21 mouse cellular contexts compared by ENCODE assay signal in genomic region chr5:92395764-92396163, GRCm38 (mm10). TPM values are rescaled to one million over a fixed set of nuclear protein-coding genes. Genes with fewer than 3 reads are reported as not detected.
A peak's percentile ranks its signal among the peaks of the same experiment; 100 is the strongest.
DNase-seq lines count a peak whose midpoint lies in the region; ATAC-seq and TF ChIP-seq lines count a peak whose summit lies in the region.
"Had no signal": no experiment of that assay in that cellular context is flagged by ENCODE, and none has a peak within 500 bp of the region (broad histone marks: within the 10 kb centered on the region; RNA-seq: fewer than 3 reads in every experiment).

No protein-coding gene starts in this region.

- peak; percentile 4; the same call in 1 of the 2 replicates for ATAC-seq in liver, embryonic 12.5 days
- ATAC-seq in liver, embryonic 14.5 days (ENCODE audit: insufficient read depth): peak; percentile 11; the same call in 1 of the 2 replicates
- ATAC-seq: forebrain, embryonic 14.5 days; inflammation-experienced regulatory T-cells, adult 6 months had no signal

- intact Hi-C loops in gastrocnemius, adult 2 months (cut with DNase I): loop anchor here (5.0 kb wide), 1 partner anchor 83 kb away; the partner anchor contains the start of gene Sdad1
- intact Hi-C loops in gastrocnemius, postnatal 14 days (cut with DNase I; ENCODE audit: low total_unique reads): loop anchor here (5.0 kb wide), 1 partner anchor 83 kb away; the partner anchor contains the start of gene Sdad1

- TF ChIP-seq EP300 in liver, embryonic 14.5 days (IDR thresholded peaks at IDR 0.05; ENCODE audit: low read depth): no peak

- no peaks in the 10 kb centered on the region for H3K9me3 ChIP-seq in liver, embryonic 12.5 days (replicated peaks)
- H3K9me3 ChIP-seq in liver, embryonic 14.5 days (ENCODE audit: control insufficient read depth, low read length): no peaks in the 10 kb centered on the region
- H3K9me3 ChIP-seq: embryonic facial prominence, embryonic 15.5 days; forebrain, embryonic 10.5 days; hindbrain, embryonic 12.5 days had no signal

- H3K27me3 ChIP-seq in liver, embryonic 12.5 days (replicated peaks): peaks cover 34% of the 10 kb centered on the region
- H3K27me3 ChIP-seq in liver, embryonic 14.5 days (ENCODE audit: control insufficient read depth, insufficient read depth, low read length): peaks cover 18% of the 10 kb centered on the region

- no peak overlapping the region for H3K9ac ChIP-seq in liver, embryonic 12.5 days
- no peak overlapping the region for H3K9ac ChIP-seq in liver, embryonic 14.5 days (replicated peaks)
- H3K9ac ChIP-seq: embryonic facial prominence, embryonic 15.5 days; hindbrain, embryonic 12.5 days had no signal

- peaks cover 62% of the 10 kb centered on the region for H3K4me1 ChIP-seq in liver, embryonic 12.5 days
- peaks cover 25 to 40% of the 10 kb centered on the region in 2 experiments for H3K4me1 ChIP-seq in liver, embryonic 14.5 days (replicated peaks; ENCODE audit: control insufficient read depth in 2 of 2, insufficient read depth in 2 of 2, low read length in 1 of 2)
- H3K4me1 ChIP-seq: embryonic facial prominence, embryonic 15.5 days; hindbrain, embryonic 12.5 days had no signal

- no peaks in the 10 kb centered on the region for H3K36me3 ChIP-seq in liver, embryonic 12.5 days
- H3K36me3 ChIP-seq in liver, embryonic 14.5 days (replicated peaks; ENCODE audit: control insufficient read depth, insufficient read depth, low read depth): no peaks in the 10 kb centered on the region
- H3K36me3 ChIP-seq: embryonic facial prominence, embryonic 15.5 days; forebrain, embryonic 10.5 days; hindbrain, embryonic 12.5 days had no signal

- TF ChIP-seq CTCF in gastrocnemius, adult 2 months (IDR thresholded peaks at IDR 0.05): no peak
- no peak for TF ChIP-seq CTCF in liver, embryonic 14.5 days (IDR thresholded peaks at IDR 0.05; ENCODE audit: low read depth)

- H3K27ac ChIP-seq in gastrocnemius, adult 2 months: peak overlapping the region; percentile 38
- peak overlapping the region; percentile 75 for H3K27ac ChIP-seq in liver, embryonic 12.5 days
- H3K27ac ChIP-seq in liver, embryonic 14.5 days: peak overlapping the region; percentile 63
- H3K27ac ChIP-seq: embryonic facial prominence, embryonic 15.5 days; forebrain, embryonic 10.5 days; hindbrain, embryonic 12.5 days had no signal

- WGBS in liver, embryonic 12.5 days (ENCODE audit: insufficient replicate concordance): 32% methylated on average over 3 of the region's 3 CpGs
- WGBS in liver, embryonic 14.5 days (ENCODE audit: insufficient replicate concordance): 28% methylated on average over 3 of the region's 3 CpGs

- no peak for DNase-seq in gastrocnemius, adult 2 months
- no peak for DNase-seq in gastrocnemius, postnatal 14 days
- DNase-seq in liver: no peak
- no peak for DNase-seq in liver, embryonic 14.5 days (ENCODE audit: low read depth in 3 of 3, low spot score in 3 of 3)
- DNase-seq in embryo, embryonic 10 days (ENCODE audit: low spot score): no peak
- no peak for DNase-seq in B cell, adult 2 months
- DNase-seq: adrenal gland, adult 8-10 months; adrenal gland, postnatal 36 days; cerebellum, adult 2 months; cerebellum, postnatal 10 days; embryo, embryonic 11 days; heart, adult 18-20 months; heart, postnatal 4 days had no signal

- H3K4me3 ChIP-seq in gastrocnemius, adult 2 months: no peak overlapping the region
- no peak overlapping the region for H3K4me3 ChIP-seq in liver, embryonic 12.5 days
- H3K4me3 ChIP-seq in liver, embryonic 14.5 days (ENCODE audit: insufficient read depth in 1 of 2, low read depth in 2 of 2, low read length in 2 of 2): no peak overlapping the region
- H3K4me3 ChIP-seq: embryonic facial prominence, embryonic 15.5 days; forebrain, embryonic 10.5 days; hindbrain, embryonic 12.5 days had no signal

- peak overlapping the region; percentile 34 for H3K4me2 ChIP-seq in liver, embryonic 12.5 days
- H3K4me2 ChIP-seq in liver, embryonic 14.5 days (ENCODE audit: low read depth): peak overlapping the region; percentile 33
- H3K4me2 ChIP-seq: embryonic facial prominence, embryonic 15.5 days; heart, embryonic 11.5 days; hindbrain, embryonic 12.5 days had no signal

RNA-seq across cellular contexts. Expression of gene Nup54, which starts 39.3 kb away (rescaled TPM):
- total RNA-seq in gastrocnemius, adult 2 months (2021): 10 to 100 TPM in 1 of 2 experiments, 1 to 10 TPM in 1; 8.9 to 12.5 TPM
- 1 to 10 TPM; 8.9 to 9.9 TPM for total RNA-seq in gastrocnemius, postnatal 14 days (2021)
- 49.0 and 49.2 TPM in 2 replicates for polyA plus RNA-seq in liver, embryonic 12.5 days (2016; fragmentation: Nextera tagmentation; extraction: Ambion mirVana)
- polyA plus RNA-seq in liver, embryonic 14.5 days (2012; rRNA removed): 14.5 and 20.7 TPM in 2 replicates
- 26.6 and 31.9 TPM in 2 replicates for polyA plus RNA-seq in liver, embryonic 14.5 days (2014; fragmentation: Nextera tagmentation; extraction: Ambion mirVana)

RNA-seq across cellular contexts. Expression of gene Cxcl10, which starts 47.1 kb away (rescaled TPM):
- not detected for total RNA-seq in gastrocnemius, adult 2 months (2021)
- under 1 TPM; 0.29 to 0.51 TPM for total RNA-seq in gastrocnemius, postnatal 14 days (2021)
- polyA plus RNA-seq in liver, embryonic 12.5 days (2016; fragmentation: Nextera tagmentation; extraction: Ambion mirVana): 6.6 and 6.7 TPM in 2 replicates
- 7.8 and 10.0 TPM in 2 replicates for polyA plus RNA-seq in liver, embryonic 14.5 days (2012; rRNA removed)
- 4.8 and 6.0 TPM in 2 replicates for polyA plus RNA-seq in liver, embryonic 14.5 days (2014; fragmentation: Nextera tagmentation; extraction: Ambion mirVana)
- polyA plus RNA-seq: erythroblast, embryonic 14.5 days; forebrain, embryonic 10.5 days had no signal
